Comparison of ENCODE assay signal across 7 mouse cellular contexts in genomic region chr15:20448861-20449663, GRCm38 (mm10). TPM values are rescaled to one million over a fixed set of nuclear protein-coding genes. Genes with fewer than 3 reads are reported as not detected.
DNase-seq lines count a peak whose midpoint lies in the region; ATAC-seq and TF ChIP-seq lines count a peak whose summit lies in the region.

Gene Cdh12, plus strand, starts transcription at chr15:20449265.

- no peak for TF ChIP-seq CTCF in lung, postnatal 0 days (IDR thresholded peaks at IDR 0.05)

- H3K4me1 ChIP-seq in lung, postnatal 0 days (ENCODE audit: insufficient read depth, low read depth, low read length): no peaks in the 10 kb centered on the region

- H3K4me3 ChIP-seq in lung, postnatal 0 days (ENCODE audit: low read depth, low read length): no peak within 1 kb of the TSS

- intact Hi-C loops in left cerebral cortex, postnatal 4 days (cut with DNase I): no loop called here

- H3K36me3 ChIP-seq in lung, postnatal 0 days (ENCODE audit: insufficient read depth, low read length): no peaks in the 10 kb centered on the region

- TF ChIP-seq EP300 in lung, postnatal 0 days (IDR thresholded peaks at IDR 0.05): no peak

- no peak within 1 kb of the TSS for H3K9ac ChIP-seq in lung, postnatal 0 days (replicated peaks; ENCODE audit: low read depth)

- peak; percentile 4 for DNase-seq in lung, postnatal 0 days (ENCODE audit: low spot score)
- no peak for DNase-seq in lung, postnatal 36 days
- peak; percentile 11 to 30 for DNase-seq in frontal cortex, postnatal 25 days (ENCODE audit: low spot score in 2 of 2)
- peak; percentile 32 for DNase-seq in left cerebral cortex, postnatal 4 days
- DNase-seq in right cerebral cortex, adult 2 months (ENCODE audit: low spot score in 2 of 2): peak; percentile 54 to 57

- 11% methylated on average over 18 of the region's 18 CpGs for WGBS in lung, postnatal 0 days

- H3K27me3 ChIP-seq in lung, postnatal 0 days (replicated peaks; ENCODE audit: insufficient read depth, low read length): no peaks in the 10 kb centered on the region

- H3K4me2 ChIP-seq in lung, postnatal 0 days (replicated peaks; ENCODE audit: low read depth, low read length): no peak within 1 kb of the TSS

- H3K9me3 ChIP-seq in lung, postnatal 0 days (ENCODE audit: low read length): no peaks in the 10 kb centered on the region

- H3K27ac ChIP-seq in lung, postnatal 0 days (ENCODE audit: low read length): no peak within 1 kb of the TSS

- no peak for ATAC-seq in lung, postnatal 0 days
- ATAC-seq in erythroblast, adult 5-6 weeks (replicated peaks; ENCODE audit: low FRiP score, poor library complexity, severe bottlenecking): no peak
- no peak for ATAC-seq in inflammation-experienced regulatory T-cells, adult 6 months

RNA-seq across cellular contexts. Expression of gene Cdh12, which starts in this region (rescaled TPM):
- not detected in 2 replicates for polyA plus RNA-seq in lung, postnatal 0 days (2015; fragmentation: Nextera tagmentation; extraction: Ambion mirVana)
- total RNA-seq in left cerebral cortex, postnatal 4 days (2021): 10 to 100 TPM; 30.1 to 35.4 TPM
- not detected in 2 replicates for total RNA-seq in erythroblast, adult 5-6 weeks (2015; ENCODE audit: low replicate concordance)
- total RNA-seq in erythroblast, adult 5-6 weeks (2017; ENCODE audit: low replicate concordance): not detected in 2 replicates
- polyA plus RNA-seq in inflammation-experienced regulatory T-cells, adult 6 months (2017; shearing (Covaris generic)): not detected

Comparison
In these comparisons a context has a peak if more than half of its experiments do, and no peak if none do; other contexts are left out.
1. RNA of gene Cdh12 (total RNA-seq): 30.1 to 35.4 TPM in left cerebral cortex, postnatal 4 days; not detected in erythroblast, adult 5-6 weeks; every median in the first group is over 10 times any median in the second.
2. Peak in DNase-seq in lung, postnatal 0 days; RNA of the gene not detected or under 1 TPM.